Mouse (Mus musculus) adrenal gland, adult 8-10 months (tissue): ENCODE results near the gene Akap17b. TPM values are rescaled to one million over a fixed set of nuclear protein-coding genes. Genes with fewer than 3 reads are reported as not detected.

Experiments used
- DNase-seq: peaks from one replicate; pipeline ENCODE4 v3.0.0; 2022
- total RNA-seq, 4 experiments: library from RNA; stranded (reverse); gene quantifications; 2 replicates each; pipeline ENCODE4 v1.2.4; 2022

The Akap17b gene
- total RNA-seq, 4 experiments from 2014 or later, result 7.9 to 14.3 (median 8.5) TPM

GRCm38 (mm10) chrX:36586629-36587303, 58.4 kb downstream of the Akap17b start:
- no peak for DNase-seq

- no peak for DNase-seq
These were observed 83.1 kb downstream of the Akap17b start for GRCm38 (mm10) chrX:36562079-36562478.

- DNase-seq, result peak; percentile 64
These were observed 83.5 kb downstream of the Akap17b start for GRCm38 (mm10) chrX:36561650-36562049.

GRCm38 (mm10) chrX:36560170-36560569, 85.0 kb downstream of the Akap17b start:
- DNase-seq, result no peak

Other genes with a start within 250 kb of the Akap17b start
- not detected for gene Gm6268, start 244.1 kb downstream of the Akap17b start, total RNA-seq
- under 1 TPM in 2 of 4 experiments, not detected in 2; 0.28 to 0.61 TPM for gene Gm14569, start 153.6 kb downstream of the Akap17b start, total RNA-seq
- 100 to 1,000 TPM; 402 to 571 (median 482) TPM for gene Pgrmc1, start 47.2 kb downstream of the Akap17b start, total RNA-seq
- gene Slc25a43, start 98.3 kb upstream of the Akap17b start, total RNA-seq, result 1 to 10 TPM; 2.0 to 3.7 (median 2.9) TPM
- gene Slc25a5, start 150.3 kb upstream of the Akap17b start, total RNA-seq, result 100 to 1,000 TPM; 317 to 419 (median 366) TPM
- gene Ube2a, start 228.5 kb upstream of the Akap17b start, total RNA-seq, result 10 to 100 TPM; 51.4 to 63.9 (median 55.7) TPM
- 10 to 100 TPM; 49.0 to 54.6 (median 52.2) TPM for gene C330007P06Rik, start 228.7 kb upstream of the Akap17b start, total RNA-seq